In the genomic region with DNA sequence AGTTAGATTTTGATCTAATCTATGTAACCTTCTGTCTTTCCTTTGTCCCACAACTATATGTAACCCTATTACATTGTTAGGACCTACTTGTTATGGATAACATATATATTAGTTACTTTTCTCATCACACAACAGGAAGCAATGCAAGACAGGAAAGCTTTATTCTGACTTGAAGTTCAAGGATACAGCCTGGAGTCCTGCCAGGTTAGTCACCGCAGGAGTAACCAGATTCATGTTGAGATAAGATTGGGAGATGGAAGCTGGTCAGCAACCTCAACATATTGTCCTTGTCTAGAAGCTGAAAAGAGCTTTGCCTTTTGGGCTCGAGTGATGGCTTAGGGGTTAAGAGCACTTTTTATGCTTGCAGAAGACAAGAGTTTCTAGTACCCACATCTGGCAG, we compare ENCODE assay signal across 19 mouse cellular contexts. TPM values are rescaled to one million over a fixed set of nuclear protein-coding genes. Genes with fewer than 3 reads are reported as not detected.
DNase-seq lines count a peak whose midpoint lies in the region; ATAC-seq lines count a peak whose summit lies in the region.
"Had no signal": no experiment of that assay in that cellular context is flagged by ENCODE, and none has a peak within 500 bp of the region (broad histone marks: within the 10 kb centered on the region; RNA-seq: fewer than 3 reads in every experiment).

No protein-coding gene starts in this region.

- peak; percentile 27 to 68 for DNase-seq in adrenal gland, adult (ENCODE audit: inconsistent age in 2 of 2, low spot score in 1 of 2)
- no peak for DNase-seq in adrenal gland, adult 18-20 months (ENCODE audit: low spot score in 2 of 2)
- DNase-seq in heart, adult 11 months, result peak; percentile 66
- no peak for DNase-seq in heart, adult 18-20 months
- DNase-seq in adrenal gland, postnatal 25 days, result peak; percentile 44
- no peak for DNase-seq in ovary, postnatal 14 days (ENCODE audit: low spot score)
- DNase-seq: cerebellum, adult 18-20 months; cerebellum, adult 9-10 months; cerebellum, postnatal 14 days; gastrocnemius, postnatal 14 days; heart, adult 2 months; heart, postnatal 14 days; heart, postnatal 4 days; kidney, adult 2 months had no signal

- ATAC-seq in monocyte, adult 5-6 weeks (replicated peaks; ENCODE audit: insufficient number of reproducible peaks, low FRiP score, low TSS enrichment, poor library complexity, severe bottlenecking), result no peak
- ATAC-seq: forebrain, embryonic 13.5 days; forebrain, embryonic 16.5 days; intestine, postnatal 0 days; Patski had no signal

RNA-seq across cellular contexts. Expression of a gene that starts 30.3 kb away (rescaled TPM):
- total RNA-seq in adrenal gland, adult 18-20 months (2021), result 10 to 100 TPM; 11.0 to 12.2 TPM
- 1 to 10 TPM; 4.2 to 6.8 TPM for total RNA-seq in heart, adult 18-20 months (2021)
- total RNA-seq in adrenal gland, postnatal 25 days (2021), result 7.9 and 9.1 TPM in 2 replicates
- total RNA-seq in monocyte, adult 5-6 weeks (2017), result 1.5 to 4.1 TPM in 2 of 3 replicates, not detected in the other

RNA-seq across cellular contexts. Expression of a gene that starts 43.5 kb away (rescaled TPM):
- total RNA-seq in adrenal gland, adult 18-20 months (2021), result under 1 TPM; 0.07 to 0.10 TPM
- total RNA-seq in heart, adult 18-20 months (2021), result under 1 TPM in 1 of 2 experiments, not detected in 1; 0.05 TPM
- total RNA-seq in adrenal gland, postnatal 25 days (2021), result 0.27 TPM in 1 of 2 replicates, not detected in the other
- 0.10 to 0.29 TPM (median 0.11 TPM) in 3 replicates for total RNA-seq in monocyte, adult 5-6 weeks (2017)
- total RNA-seq: gastrocnemius, postnatal 14 days; heart, adult 2 months had no signal

Comparison
In these comparisons a context has a peak if more than half of its experiments do, and no peak if none do; other contexts are left out.
1. DNase-seq: peak in adrenal gland, adult (2 of 2), heart, adult 11 months (single experiment) and adrenal gland, postnatal 25 days (single experiment); none in adrenal gland, adult 18-20 months (0 of 2), heart, adult 18-20 months (0 of 2) and ovary, postnatal 14 days (single experiment).